Mouse (Mus musculus) lung, adult 2 months (tissue): ENCODE results near the gene Gm42906.

Experiments
- CTCF ChIP-seq: fragments of 200-500 bp; IDR thresholded peaks from 2 replicates; pipeline ENCODE4 v1.5.1; 2011; ENCODE audit warnings: mild to moderate bottlenecking, low read length, control low read depth; ENCODE audit not compliant: insufficient read depth
- POLR2A ChIP-seq: fragments of 200-500 bp; IDR thresholded peaks from 2 replicates; pipeline ENCODE4 v1.6.1; 2011; ENCODE audit warnings: low read depth, mild to moderate bottlenecking, control low read depth, low read length, borderline replicate concordance; ENCODE audit errors: extremely low read depth

DNA sequence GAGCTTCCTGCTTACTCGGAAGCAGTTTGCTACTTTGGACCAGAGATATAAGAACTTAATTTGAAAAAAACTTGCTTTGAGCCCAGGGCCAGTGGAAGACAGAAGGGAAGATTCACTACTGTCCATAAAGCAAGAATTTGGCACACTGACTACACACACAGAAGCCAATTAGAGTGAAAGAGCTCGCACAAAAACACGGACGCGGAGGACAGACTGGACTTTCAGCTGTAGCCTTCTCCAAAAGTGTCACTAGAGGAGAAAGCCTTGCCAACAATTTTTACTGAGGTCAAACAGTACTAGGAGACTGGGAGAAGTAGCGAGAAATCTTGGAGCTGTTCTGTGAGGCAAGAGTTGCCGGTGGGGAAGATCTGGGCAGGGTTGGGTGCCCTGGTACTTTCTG, 128.4 kb downstream of the Gm42906 start:
- no peak for TF ChIP-seq CTCF
- TF ChIP-seq POLR2A = no peak
